Mouse (Mus musculus): ENCODE measurements around the gene A030005K14Rik. TPM values are rescaled to one million over a fixed set of nuclear protein-coding genes. Genes with fewer than 3 reads are reported as not detected.

A030005K14Rik gene
- polyA plus RNA-seq (2015; fragmentation: Nextera tagmentation; extraction: Ambion mirVana): not detected in 2 replicates

GRCm38 (mm10) chr1:83059278-83059677 lies at the start of gene A030005K14Rik:
TSS of gene A030005K14Rik (minus strand) at chr1:83059378.
- H3K4me1 ChIP-seq (replicated peaks; ENCODE audit: control insufficient read depth, insufficient read depth): no peaks in the 10 kb centered on the region
- DNase-seq (ENCODE audit: low spot score): no peak
- H3K9me3 ChIP-seq (ENCODE audit: control insufficient read depth, low read length): no peaks in the 10 kb centered on the region
- 79% methylated on average over 9 of the region's 9 CpGs for WGBS
- no peak within 1 kb of the TSS for H3K27ac ChIP-seq (replicated peaks)
- ATAC-seq (ENCODE audit: low FRiP score, low TSS enrichment): no peak
- no peak within 1 kb of the TSS for H3K4me3 ChIP-seq (ENCODE audit: low read depth, low read length)
- H3K4me2 ChIP-seq (replicated peaks; ENCODE audit: low read depth): no peak within 1 kb of the TSS
- no peak within 1 kb of the TSS for H3K9ac ChIP-seq (ENCODE audit: low read length)
- TF ChIP-seq EP300 (optimal IDR thresholded peaks at IDR 0.05) (no peak), CTCF (IDR thresholded peaks at IDR 0.05; ENCODE audit: low read depth) (no peak)
- no peaks in the 10 kb centered on the region for H3K36me3 ChIP-seq (ENCODE audit: control insufficient read depth, insufficient read depth, low read length)
- no peaks in the 10 kb centered on the region for H3K27me3 ChIP-seq (ENCODE audit: control insufficient read depth, insufficient read depth, low read length)

DNA sequence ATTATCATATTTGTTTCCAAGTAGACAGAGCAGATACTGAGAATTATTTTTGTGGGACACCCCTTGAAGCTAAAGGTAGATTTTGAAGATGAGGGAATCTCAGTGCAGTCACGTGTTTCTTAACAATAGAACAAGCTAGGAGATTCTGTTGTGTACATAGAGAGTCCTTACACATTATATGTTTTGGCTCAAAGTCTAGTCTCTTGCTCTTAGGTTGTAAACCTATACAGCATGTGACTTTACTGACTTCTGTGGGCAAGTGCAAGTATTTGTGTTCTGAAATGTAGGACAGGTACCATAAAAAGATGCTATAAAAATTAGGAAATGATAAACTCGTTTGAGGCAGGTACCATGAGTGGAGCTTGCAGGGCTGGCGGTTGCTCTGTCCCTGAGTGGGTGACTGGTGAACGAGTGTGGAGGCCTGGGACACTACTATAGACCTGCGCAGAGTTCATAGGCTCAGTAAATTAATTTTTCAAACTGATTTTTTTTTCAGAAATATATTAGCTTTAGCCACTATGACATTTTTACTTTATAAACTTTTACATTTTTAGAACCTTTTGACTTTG lies 48.3 kb upstream of the A030005K14Rik start:
- TF ChIP-seq CTCF (IDR thresholded peaks at IDR 0.05; ENCODE audit: low read depth): no peak
- no peak for TF ChIP-seq EP300 (optimal IDR thresholded peaks at IDR 0.05)
- no peaks in the 10 kb centered on the region for H3K9me3 ChIP-seq (ENCODE audit: control insufficient read depth, low read length)
- no peaks in the 10 kb centered on the region for H3K27me3 ChIP-seq (ENCODE audit: control insufficient read depth, insufficient read depth, low read length)
- H3K27ac ChIP-seq (replicated peaks): no peak overlapping the region
- no peaks in the 10 kb centered on the region for H3K4me1 ChIP-seq (replicated peaks; ENCODE audit: control insufficient read depth, insufficient read depth)
- H3K9ac ChIP-seq (ENCODE audit: low read length): no peak overlapping the region
- ATAC-seq (ENCODE audit: low FRiP score, low TSS enrichment): no peak
- WGBS: 78% methylated on average over 5 of the region's 5 CpGs
- DNase-seq (ENCODE audit: low spot score): no peak
- H3K36me3 ChIP-seq (ENCODE audit: control insufficient read depth, insufficient read depth, low read length): no peaks in the 10 kb centered on the region
- no peak overlapping the region for H3K4me3 ChIP-seq (ENCODE audit: low read depth, low read length)
- H3K4me2 ChIP-seq (replicated peaks; ENCODE audit: low read depth): no peak overlapping the region

DNA sequence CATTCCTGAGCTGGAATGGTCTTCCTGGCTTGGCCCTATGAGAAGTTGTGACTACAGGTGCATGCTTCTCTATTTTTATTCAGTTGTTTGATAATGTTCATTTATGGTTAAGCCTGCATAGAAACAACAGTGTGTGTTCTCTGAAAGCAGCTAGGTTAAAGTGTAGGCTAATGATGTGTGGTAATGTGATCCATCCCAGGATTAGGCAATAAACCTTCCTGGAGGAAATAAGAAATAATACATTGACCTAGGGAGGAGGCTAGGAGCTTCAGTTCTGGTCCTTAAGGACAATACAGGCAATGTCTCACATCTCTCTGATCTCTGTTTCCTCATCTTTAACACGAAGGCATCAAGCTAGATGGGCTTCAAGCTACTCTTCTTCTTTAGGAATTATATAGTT lies 46.3 kb upstream of the A030005K14Rik start:
- no peak for DNase-seq (ENCODE audit: low spot score)
- ATAC-seq (ENCODE audit: low FRiP score, low TSS enrichment): no peak
- no peak for TF ChIP-seq EP300 (optimal IDR thresholded peaks at IDR 0.05)
- no peak for TF ChIP-seq CTCF (IDR thresholded peaks at IDR 0.05; ENCODE audit: low read depth)
- Histone ChIP-seq H3K9ac (ENCODE audit: low read length) (no peak overlapping the region), H3K9me3 (ENCODE audit: control insufficient read depth, low read length) (no peaks in the 10 kb centered on the region), H3K4me2 (replicated peaks; ENCODE audit: low read depth) (no peak overlapping the region), H3K27ac (replicated peaks) (no peak overlapping the region), H3K4me3 (ENCODE audit: low read depth, low read length) (no peak overlapping the region), H3K4me1 (replicated peaks; ENCODE audit: control insufficient read depth, insufficient read depth) (no peaks in the 10 kb centered on the region), H3K27me3 (ENCODE audit: control insufficient read depth, insufficient read depth, low read length) (no peaks in the 10 kb centered on the region), H3K36me3 (ENCODE audit: control insufficient read depth, insufficient read depth, low read length) (no peaks in the 10 kb centered on the region)
- WGBS: 61% methylated on average over 1 of the region's 1 CpGs

DNA sequence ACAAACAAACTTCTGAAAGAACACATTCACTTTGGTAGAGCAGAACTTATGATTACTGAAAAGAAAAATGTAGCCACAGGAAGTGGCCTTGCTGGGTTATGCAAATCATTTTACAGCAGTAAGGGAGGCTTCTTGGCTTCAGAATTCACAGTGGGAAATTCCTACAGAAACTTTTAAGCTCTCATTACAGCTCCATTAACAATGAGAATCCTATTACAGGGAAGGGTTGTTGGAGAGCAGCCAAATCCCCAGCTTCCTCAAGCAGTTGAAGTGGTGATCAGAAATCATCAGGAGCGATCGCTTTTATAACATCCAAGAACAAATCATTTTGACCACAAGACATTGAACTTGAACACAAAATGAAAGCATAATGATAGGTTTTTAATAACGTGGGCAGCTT lies 42.7 kb upstream of the A030005K14Rik start:
- H3K4me1 ChIP-seq (replicated peaks; ENCODE audit: control insufficient read depth, insufficient read depth): no peaks in the 10 kb centered on the region
- no peak for DNase-seq (ENCODE audit: low spot score)
- WGBS: 45% methylated on average over 3 of the region's 3 CpGs

DNA sequence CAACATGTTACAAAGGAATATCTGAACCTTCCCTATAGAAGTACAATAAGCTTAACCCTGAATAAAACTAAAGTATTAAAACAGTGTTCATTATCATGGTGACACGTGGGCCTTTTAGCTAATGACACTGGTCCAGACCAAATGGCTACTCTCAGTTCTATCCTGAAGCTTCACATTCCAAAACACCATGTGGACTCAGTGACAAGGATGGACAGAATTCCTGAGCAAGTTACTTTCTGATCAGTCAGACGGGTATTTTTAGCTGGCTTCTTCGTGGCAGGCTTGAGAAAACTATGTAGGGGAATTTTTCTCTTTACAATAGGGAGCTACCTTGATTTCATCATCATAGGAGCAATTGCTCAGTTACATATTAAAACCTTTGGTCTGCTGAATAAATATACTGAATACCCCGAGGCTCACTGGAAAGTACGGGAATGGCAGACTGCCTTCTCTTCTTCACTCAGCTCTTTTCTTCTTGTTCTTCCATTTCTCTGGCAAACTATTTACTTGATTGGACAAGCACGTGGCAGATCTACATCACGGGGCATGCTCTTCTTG lies 40.5 kb upstream of the A030005K14Rik start:
- WGBS: 54% methylated on average over 7 of the region's 7 CpGs
- no peak overlapping the region for H3K27ac ChIP-seq (replicated peaks)

More for the DNA sequence above, 42.7 kb upstream of the A030005K14Rik start:
- H3K9me3 ChIP-seq (ENCODE audit: control insufficient read depth, low read length): no peaks in the 10 kb centered on the region
- no peak overlapping the region for H3K9ac ChIP-seq (ENCODE audit: low read length)
- no peak overlapping the region for H3K27ac ChIP-seq (replicated peaks)
- TF ChIP-seq CTCF (IDR thresholded peaks at IDR 0.05; ENCODE audit: low read depth) (no peak), EP300 (optimal IDR thresholded peaks at IDR 0.05) (no peak)
- no peak for ATAC-seq (ENCODE audit: low FRiP score, low TSS enrichment)
- H3K4me2 ChIP-seq (replicated peaks; ENCODE audit: low read depth): no peak overlapping the region
- no peak overlapping the region for H3K4me3 ChIP-seq (ENCODE audit: low read depth, low read length)
- no peaks in the 10 kb centered on the region for H3K36me3 ChIP-seq (ENCODE audit: control insufficient read depth, insufficient read depth, low read length)
- no peaks in the 10 kb centered on the region for H3K27me3 ChIP-seq (ENCODE audit: control insufficient read depth, insufficient read depth, low read length)

DNA sequence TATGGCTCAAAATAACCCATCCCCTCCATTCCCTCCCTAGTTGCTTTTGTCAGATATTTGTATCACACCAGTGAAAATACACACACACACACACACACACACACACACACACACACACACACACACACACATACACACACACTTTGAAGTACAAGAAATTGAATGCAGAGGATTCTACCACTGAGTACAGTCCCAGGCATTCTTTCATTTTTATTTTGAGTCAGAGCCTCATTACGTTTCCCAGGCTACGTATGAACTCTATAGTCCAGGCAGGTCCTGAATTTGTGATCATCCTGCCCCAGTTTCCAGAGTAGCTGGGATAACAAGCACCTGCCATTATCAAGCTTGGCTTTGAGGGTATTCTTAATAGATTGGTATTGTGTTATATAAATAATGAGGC lies 40.0 kb upstream of the A030005K14Rik start:
- Histone ChIP-seq H3K36me3 (ENCODE audit: control insufficient read depth, insufficient read depth, low read length) (no peaks in the 10 kb centered on the region), H3K4me1 (replicated peaks; ENCODE audit: control insufficient read depth, insufficient read depth) (no peaks in the 10 kb centered on the region), H3K4me3 (ENCODE audit: low read depth, low read length) (no peak overlapping the region), H3K27me3 (ENCODE audit: control insufficient read depth, insufficient read depth, low read length) (no peaks in the 10 kb centered on the region), H3K4me2 (replicated peaks; ENCODE audit: low read depth) (no peak overlapping the region), H3K27ac (replicated peaks) (no peak overlapping the region), H3K9me3 (ENCODE audit: control insufficient read depth, low read length) (no peaks in the 10 kb centered on the region), H3K9ac (ENCODE audit: low read length) (no peak overlapping the region)
- TF ChIP-seq EP300 (optimal IDR thresholded peaks at IDR 0.05) (no peak), CTCF (IDR thresholded peaks at IDR 0.05; ENCODE audit: low read depth) (no peak)
- ATAC-seq (ENCODE audit: low FRiP score, low TSS enrichment) (no peak), DNase-seq (ENCODE audit: low spot score) (no peak)
- WGBS: 76% methylated on average over 2 of the region's 2 CpGs

More for the DNA sequence above, 40.5 kb upstream of the A030005K14Rik start:
- Histone ChIP-seq H3K9ac (ENCODE audit: low read length) (no peak overlapping the region), H3K4me3 (ENCODE audit: low read depth, low read length) (no peak overlapping the region), H3K9me3 (ENCODE audit: control insufficient read depth, low read length) (no peaks in the 10 kb centered on the region), H3K27me3 (ENCODE audit: control insufficient read depth, insufficient read depth, low read length) (no peaks in the 10 kb centered on the region), H3K4me2 (replicated peaks; ENCODE audit: low read depth) (no peak overlapping the region), H3K36me3 (ENCODE audit: control insufficient read depth, insufficient read depth, low read length) (no peaks in the 10 kb centered on the region), H3K4me1 (replicated peaks; ENCODE audit: control insufficient read depth, insufficient read depth) (no peaks in the 10 kb centered on the region)
- no peak for DNase-seq (ENCODE audit: low spot score)
- ATAC-seq (ENCODE audit: low FRiP score, low TSS enrichment): no peak
- TF ChIP-seq CTCF (IDR thresholded peaks at IDR 0.05; ENCODE audit: low read depth): no peak

Measured in stomach, postnatal 0 days (tissue).